Mouse (Mus musculus): ENCODE measurements at regions not wholly inside any gene's neighbourhood (a gene's known extent, or its start where the extent isn't known, plus 50 kb on each side); places are given as distances from the start of the nearest gene placed in this dataset.

GRCm38 (mm10) chr4:39926021-39926591 lies 216.8 kb upstream of the Aco1 start:
- no peak for DNase-seq

DNA sequence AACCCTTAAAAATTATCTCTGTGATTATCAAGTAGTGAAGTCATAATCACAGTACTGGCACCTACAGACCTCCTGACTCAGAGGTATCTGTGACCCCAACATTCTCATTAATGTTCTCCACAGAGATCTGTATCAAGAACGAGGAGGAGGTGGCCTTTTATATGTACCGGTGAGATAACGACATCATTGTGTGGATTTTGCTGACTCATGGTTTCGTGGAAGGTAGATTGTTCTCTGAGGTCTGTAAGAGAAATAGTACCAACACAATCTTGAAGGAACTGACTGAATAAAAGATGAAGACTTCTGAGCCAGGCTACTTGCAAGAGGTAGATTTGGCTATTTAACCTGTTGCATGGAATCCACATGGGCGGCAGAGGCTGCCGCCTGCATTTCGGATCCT lies 216.3 kb upstream of the Aco1 start:
- DNase-seq, result no peak

DNA sequence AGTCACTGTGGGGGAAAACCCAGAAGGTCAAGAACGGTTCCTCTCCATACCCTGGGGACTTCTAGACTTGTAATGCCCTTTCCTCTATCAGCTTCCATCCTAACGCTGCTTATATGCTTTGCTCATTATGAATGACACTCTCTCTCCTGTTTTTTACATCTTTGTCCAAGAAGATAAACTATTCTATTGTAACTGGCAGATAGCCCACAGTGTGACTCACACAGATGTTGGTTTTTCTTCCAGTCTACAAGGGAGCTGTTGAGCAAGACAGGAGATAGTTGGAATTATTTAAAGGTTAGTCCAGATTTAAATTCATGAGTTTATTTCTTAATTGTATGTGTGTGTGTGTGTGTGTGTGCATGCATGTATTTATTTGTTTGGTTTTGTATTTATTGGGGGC lies 214.4 kb upstream of the Aco1 start:
- no peak for DNase-seq

GRCm38 (mm10) chr4:39934025-39934708 lies 208.7 kb upstream of the Aco1 start:
- peak in 1 of 2 experiments; percentile 7 for DNase-seq

DNA sequence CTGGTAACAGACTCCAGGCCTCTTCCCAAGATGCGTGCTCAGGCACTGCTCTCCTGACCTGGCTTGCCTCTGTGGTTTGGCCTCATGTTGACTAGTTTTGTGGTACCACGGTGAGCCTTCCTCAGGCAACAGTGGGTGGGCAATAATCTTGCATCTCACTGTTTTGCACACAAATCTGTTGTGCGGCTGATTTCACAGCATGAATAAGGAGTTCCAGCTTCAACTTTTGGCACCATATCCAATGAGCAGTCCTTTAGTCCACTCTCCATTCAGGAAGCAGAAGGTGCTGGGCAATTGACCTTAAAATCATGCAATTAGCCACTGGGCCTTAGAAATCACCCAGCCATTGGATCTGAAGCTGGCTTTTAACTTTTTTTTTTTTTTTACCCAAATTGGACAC lies 184.2 kb upstream of the Aco1 start:
- peak; percentile 30 to 74 for DNase-seq

DNA sequence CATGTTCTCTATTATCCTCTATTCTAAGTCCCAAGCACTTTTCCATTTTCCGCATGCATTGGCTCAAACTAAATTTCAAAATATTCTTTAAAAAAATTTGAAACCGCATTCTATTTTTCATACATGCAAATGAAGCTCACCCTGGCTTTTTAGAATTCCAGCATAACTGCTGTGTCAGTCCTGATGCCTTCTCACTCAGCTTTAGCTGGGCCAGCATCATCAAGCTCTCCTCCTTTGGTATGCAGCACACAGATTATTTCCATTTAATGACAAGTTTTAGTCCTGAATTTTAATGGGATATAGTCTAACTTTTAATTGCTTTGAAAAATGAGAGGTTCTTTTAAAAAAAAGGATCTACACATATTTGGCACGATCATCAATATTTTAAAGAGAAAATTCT lies 174.9 kb upstream of the Aco1 start:
- no peak for DNase-seq

DNA sequence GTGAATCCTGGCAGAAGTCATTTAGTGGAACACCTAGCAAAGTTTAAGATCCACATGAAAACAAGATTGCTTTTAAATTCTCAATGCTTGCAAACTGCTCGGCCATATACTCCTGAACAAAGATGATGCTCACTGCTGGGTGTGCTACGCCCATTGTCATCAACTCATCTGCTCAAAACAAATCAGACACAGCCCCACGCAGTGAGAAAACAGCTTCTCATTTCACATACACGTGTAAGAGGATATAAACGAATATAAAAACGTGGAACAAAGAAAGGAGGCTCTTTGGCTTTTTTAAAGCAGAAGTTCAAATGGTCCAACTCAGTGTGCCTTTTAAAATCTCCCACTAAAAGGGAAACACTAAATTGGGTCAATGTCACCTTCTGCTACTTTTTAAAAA lies 151.5 kb upstream of the Aco1 start:
- no peak for DNase-seq

- DNase-seq, result no peak
Observed at GRCm38 (mm10) chr4:39991851-39992250, 151.0 kb upstream of the Aco1 start.

- DNase-seq, result no peak
Observed at GRCm38 (mm10) chr4:39998771-39999422, 144.0 kb upstream of the Aco1 start.

DNA sequence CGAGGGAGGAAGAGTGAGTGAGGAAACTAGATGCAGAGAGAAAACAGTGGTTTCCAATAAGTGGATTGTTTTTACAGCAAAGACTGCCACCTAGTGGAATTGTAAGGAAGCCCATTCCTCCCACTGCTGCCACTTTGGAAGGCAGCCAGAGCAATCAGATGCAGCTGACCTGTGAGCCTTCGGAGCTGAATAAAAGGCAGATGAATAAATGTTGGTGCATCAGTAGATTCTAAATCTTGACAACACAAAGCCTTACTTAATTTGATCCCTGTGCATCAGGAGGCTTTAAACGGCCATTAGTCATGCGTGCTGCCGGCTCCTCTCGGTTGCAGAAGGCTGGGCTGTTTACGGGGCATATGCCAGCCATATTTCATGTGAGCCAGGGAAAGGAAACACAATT lies 128.2 kb upstream of the Aco1 start:
- peak; percentile 87 to 90 for DNase-seq

GRCm38 (mm10) chr4:40016856-40017255 lies 126.0 kb upstream of the Aco1 start:
- DNase-seq, result no peak

- DNase-seq, result peak; percentile 32 to 47
Observed at GRCm38 (mm10) chr4:40018208-40018607, 124.7 kb upstream of the Aco1 start.

- DNase-seq, result no peak
Observed at GRCm38 (mm10) chr4:40031361-40031760, 111.5 kb upstream of the Aco1 start.

GRCm38 (mm10) chr4:40047846-40048245 lies 95.0 kb upstream of the Aco1 start:
- peak; percentile 81 to 82 for DNase-seq

DNA sequence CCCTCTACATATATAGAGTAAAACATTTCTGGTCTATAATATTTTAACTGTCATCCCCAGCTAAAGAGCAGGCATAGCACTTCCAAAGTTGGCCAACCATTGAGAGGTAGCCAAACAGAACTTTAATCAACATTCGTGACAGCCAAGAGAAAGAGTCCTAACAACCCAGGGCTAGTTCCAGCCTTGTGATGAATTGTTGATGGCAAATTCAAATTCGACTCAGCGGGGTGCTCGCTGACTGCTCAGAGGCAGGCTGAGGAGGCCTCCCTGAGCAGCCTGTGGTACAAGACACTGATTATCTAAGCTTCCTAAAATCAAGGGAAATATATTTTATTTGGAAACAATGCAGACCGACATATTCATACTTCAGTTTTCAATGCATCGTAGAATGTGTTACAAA lies 93.8 kb upstream of the Aco1 start:
- peak; percentile 42 to 49 for DNase-seq

- DNase-seq, result no peak
Observed at GRCm38 (mm10) chr4:40051848-40052247, 91.0 kb upstream of the Aco1 start.

DNA sequence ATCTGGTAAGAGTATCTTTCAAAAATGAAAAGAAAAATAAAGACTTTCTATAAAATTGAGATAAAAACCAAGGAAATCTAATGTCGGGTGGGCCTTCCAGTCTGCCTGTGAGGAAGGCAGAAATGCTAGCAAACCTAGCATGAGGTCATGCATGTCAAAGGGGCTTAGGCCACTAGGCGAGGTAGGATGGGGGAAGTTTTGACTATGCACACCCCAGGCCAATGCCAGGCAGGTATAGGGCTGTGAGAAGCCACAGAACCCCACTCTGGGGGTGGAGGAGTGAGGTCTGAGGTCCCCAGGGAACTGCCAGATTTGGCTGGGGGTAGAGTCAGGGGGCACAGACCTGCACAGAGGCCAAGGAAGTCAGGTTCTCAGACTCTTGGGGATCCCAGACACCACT lies 89.5 kb upstream of the Aco1 start:
- DNase-seq, result no peak

DNA sequence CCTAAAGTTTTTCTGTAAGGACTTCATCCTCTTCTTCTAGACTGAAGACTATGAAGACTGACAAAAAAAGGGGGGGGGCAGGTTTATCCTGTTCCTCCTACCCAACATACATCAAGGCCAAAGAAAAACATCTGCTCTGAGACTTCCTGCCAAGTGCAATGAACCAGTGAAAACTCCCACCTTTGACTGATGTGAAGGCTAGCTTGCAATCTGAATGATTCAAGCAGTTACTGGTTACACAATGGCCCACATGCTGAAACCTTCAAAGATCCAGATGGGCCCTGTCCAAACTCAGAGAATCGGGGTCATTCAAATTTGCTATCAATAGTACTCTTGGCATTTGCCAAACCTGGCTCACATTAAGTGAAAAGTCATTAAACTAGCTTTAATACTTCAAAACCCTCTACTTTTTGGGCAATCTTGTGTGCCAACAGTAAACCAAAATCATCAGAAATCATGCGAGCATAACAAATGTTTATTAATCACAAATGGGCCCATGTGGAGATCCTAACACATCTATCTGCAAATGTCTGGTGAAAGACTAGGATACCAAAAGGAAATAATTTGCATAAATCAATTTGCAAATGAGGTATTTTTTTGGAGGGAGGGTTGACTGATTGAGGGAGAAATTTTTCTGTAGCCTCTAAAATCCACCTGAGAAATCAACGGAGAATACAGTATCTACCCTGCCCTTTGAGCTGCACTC lies 79.0 kb upstream of the Aco1 start:
- DNase-seq, result peak in 1 of 2 experiments; percentile 6

- DNase-seq, result peak; percentile 25 to 28
Observed at GRCm38 (mm10) chr4:40064457-40064836, 78.4 kb upstream of the Aco1 start.

DNA sequence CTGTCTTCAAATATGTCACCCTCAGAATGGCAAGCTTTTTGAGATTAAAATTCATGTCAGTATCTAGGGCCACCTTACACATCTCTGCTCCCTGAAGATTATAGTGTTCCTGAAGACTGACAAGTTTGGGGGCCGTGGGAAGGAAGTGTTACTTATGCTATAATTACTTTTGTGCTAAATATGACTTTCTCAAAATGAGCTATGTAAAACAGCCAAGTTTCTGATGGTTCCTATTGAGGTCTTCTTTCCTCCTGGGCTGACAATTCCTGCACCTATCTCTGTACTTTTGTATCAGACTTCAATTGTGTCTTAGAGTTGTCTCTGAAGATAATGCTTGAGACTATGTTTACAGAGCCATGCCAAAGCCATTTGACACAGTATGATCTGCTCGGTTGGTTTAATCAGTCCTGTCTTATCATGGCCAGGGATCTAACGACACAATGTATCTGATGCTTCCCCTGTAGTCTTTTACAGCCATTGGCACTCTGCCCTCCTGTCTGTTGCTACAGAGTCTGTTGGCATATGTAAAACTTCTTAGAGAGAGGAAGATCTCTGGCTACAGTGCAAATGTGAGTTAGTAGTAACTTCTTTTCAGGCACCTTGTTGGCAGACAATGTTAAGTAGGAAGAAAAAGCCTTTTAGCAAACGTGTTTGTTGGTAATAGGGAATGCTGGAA lies 71.8 kb upstream of the Aco1 start:
- DNase-seq, result peak in 1 of 2 experiments; percentile 21

GRCm38 (mm10) chr4:40081035-40081434 lies 61.8 kb upstream of the Aco1 start:
- no peak for DNase-seq

DNA sequence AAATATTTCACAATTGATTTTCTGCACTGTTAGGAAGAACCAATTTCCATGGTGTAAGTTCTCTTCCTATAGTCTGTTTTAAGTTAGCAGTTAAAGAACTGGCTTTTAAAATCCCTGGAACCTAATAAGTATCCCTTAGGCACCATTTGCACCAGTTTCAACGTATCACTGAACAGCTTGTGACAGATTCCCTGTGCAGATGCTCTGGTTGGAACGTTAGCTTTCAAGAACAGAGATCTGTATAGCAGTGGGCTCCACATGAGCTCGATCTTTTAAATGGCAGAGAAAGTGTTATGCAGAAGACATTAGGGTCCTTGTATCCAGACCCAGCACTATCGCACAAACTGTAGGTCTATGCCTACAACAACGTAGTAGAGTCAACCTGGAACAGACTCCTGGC lies 52.6 kb upstream of the Aco1 start:
- no peak for DNase-seq
